Mouse (Mus musculus): ENCODE measurements around the gene Naglu. TPM values are rescaled to one million over a fixed set of nuclear protein-coding genes. Genes with fewer than 3 reads are reported as not detected.

Gene Naglu
- polyA plus RNA-seq, 1 experiment: 3.7 TPM

- no peak for TF ChIP-seq GATA1 (IDR thresholded peaks at IDR 0.05; ENCODE audit: low read length)
Observed at GRCm38 (mm10) chr11:101120545-101121188, 50.9 kb downstream of the Naglu start.

GRCm38 (mm10) chr11:101127075-101127474, 57.3 kb downstream of the Naglu start:
- TF ChIP-seq GATA1 (IDR thresholded peaks at IDR 0.05; ENCODE audit: low read length): no peak

Other genes starting within 250 kb of the Naglu start
- 31.6 and 31.7 TPM in 2 replicates for gene Stat5b, start 219.3 kb upstream of the Naglu start, polyA plus RNA-seq (2012)
- gene Stat5a, start 210.7 kb upstream of the Naglu start, polyA plus RNA-seq (2012): 23.3 and 27.0 TPM in 2 replicates
- 10.6 and 22.4 TPM in 2 replicates for gene Stat3, start 130.5 kb upstream of the Naglu start, polyA plus RNA-seq (2012)
- 0.93 and 1.4 TPM in 2 replicates for gene Cavin1, start 99.1 kb upstream of the Naglu start, polyA plus RNA-seq (2012)
- 50.3 and 55.2 TPM in 2 replicates for gene Atp6v0a1, start 60.6 kb upstream of the Naglu start, polyA plus RNA-seq (2012)
- 0.06 and 0.09 TPM in 2 replicates for gene Hsd17b1, start 8.4 kb downstream of the Naglu start, polyA plus RNA-seq (2012)
- gene Coasy, start 12.6 kb downstream of the Naglu start, polyA plus RNA-seq (2012): 39.5 and 44.5 TPM in 2 replicates
- 16.7 and 22.4 TPM in 2 replicates for gene Mlx, start 17.3 kb downstream of the Naglu start, polyA plus RNA-seq (2012)
- 27.1 and 30.8 TPM in 2 replicates for gene Psmc3ip, start 25.4 kb downstream of the Naglu start, polyA plus RNA-seq (2012)
- gene Retreg3, start 49.9 kb downstream of the Naglu start, polyA plus RNA-seq (2012): 11.0 and 12.6 TPM in 2 replicates
- 107 and 114 TPM in 2 replicates for gene Tubg1, start 49.9 kb downstream of the Naglu start, polyA plus RNA-seq (2012)
- not detected in 2 replicates for gene Tubg2, start 85.9 kb downstream of the Naglu start, polyA plus RNA-seq (2012)
- gene Cntnap1, start 100.5 kb downstream of the Naglu start, polyA plus RNA-seq (2012): 0.01 and 0.02 TPM in 2 replicates
- gene Plekhh3, start 101.3 kb downstream of the Naglu start, polyA plus RNA-seq (2012): 2.3 and 2.8 TPM in 2 replicates
- not detected in 2 replicates for gene Ccr10, start 105.4 kb downstream of the Naglu start, polyA plus RNA-seq (2012)
- 1.3 and 3.6 TPM in 2 replicates for gene Ezh1, start 156.5 kb downstream of the Naglu start, polyA plus RNA-seq (2012)
- 0.08 TPM in 1 of 2 replicates, not detected in the other for gene Ramp2, start 176.0 kb downstream of the Naglu start, polyA plus RNA-seq (2012)
- 122 and 174 TPM in 2 replicates for gene Vps25, start 183.7 kb downstream of the Naglu start, polyA plus RNA-seq (2012)
- 60.9 and 68.4 TPM in 2 replicates for gene Wnk4, start 190.6 kb downstream of the Naglu start, polyA plus RNA-seq (2012)
- 0.06 TPM in 2 replicates for gene Cntd1, start 209.0 kb downstream of the Naglu start, polyA plus RNA-seq (2012)
- 23.1 and 57.7 TPM in 2 replicates for gene Coa3, start 209.1 kb downstream of the Naglu start, polyA plus RNA-seq (2012)
- 127 and 150 TPM in 2 replicates for gene Becn1, start 232.3 kb downstream of the Naglu start, polyA plus RNA-seq (2012)
- 79.5 and 97.2 TPM in 2 replicates for gene Psme3, start 246.2 kb downstream of the Naglu start, polyA plus RNA-seq (2012)

Data from G1E-ER4 (cell line).